Mouse (Mus musculus): Measurements from ENCODE around the gene Rab11fip3. TPM values are rescaled to one million over a fixed set of nuclear protein-coding genes. Genes with fewer than 3 reads are reported as not detected.

The Rab11fip3 gene
- polyA plus RNA-seq, 1 experiment: 454 TPM

GRCm38 (mm10) chr17:25949981-25950380 is 119.4 kb downstream of the Rab11fip3 start:
- no peak overlapping the region for H3K4me3 ChIP-seq (ENCODE audit: insufficient read depth, low read depth, low read length)
- 76% methylated on average over 5 of the region's 5 CpGs for WGBS
- H3K27me3 ChIP-seq (replicated peaks; ENCODE audit: control insufficient read depth, insufficient read depth, low read length): no peaks in the 10 kb centered on the region
- H3K4me1 ChIP-seq (ENCODE audit: control insufficient read depth, insufficient read depth, low read length): peaks cover 3% of the 10 kb centered on the region; the same call in 1 of the 2 replicates
- no peak for TF ChIP-seq CTCF (conservative IDR thresholded peaks at IDR 0.05; ENCODE audit: insufficient read depth, insufficient read length, low read depth, low read length)
- no peak for TF ChIP-seq POLR2A (IDR thresholded peaks at IDR 0.05; ENCODE audit: low read depth, low read length)
- DNase-seq: no peak
- no peaks in the 10 kb centered on the region for H3K36me3 ChIP-seq (ENCODE audit: control insufficient read depth, insufficient read depth, low read length)
- 0 out of 2 replicates have a peak overlapping the region, but pooled peaks have one; percentile 0 for H3K27ac ChIP-seq (ENCODE audit: insufficient read depth, low read depth, low read length)

GRCm38 (mm10) chr17:25948051-25948450 is 121.3 kb downstream of the Rab11fip3 start:
- DNase-seq: no peak
- no peaks in the 10 kb centered on the region for H3K27me3 ChIP-seq (replicated peaks; ENCODE audit: control insufficient read depth, insufficient read depth, low read length)
- H3K27ac ChIP-seq (ENCODE audit: insufficient read depth, low read depth, low read length): no peak overlapping the region
- H3K4me3 ChIP-seq (ENCODE audit: insufficient read depth, low read depth, low read length): no peak overlapping the region
- whole genome bisulfite sequencing: 67% methylated on average over 8 of the region's 8 CpGs
- no peaks in the 10 kb centered on the region for H3K4me1 ChIP-seq (ENCODE audit: control insufficient read depth, insufficient read depth, low read length)
- TF ChIP-seq POLR2A (IDR thresholded peaks at IDR 0.05; ENCODE audit: low read depth, low read length) (no peak), CTCF (conservative IDR thresholded peaks at IDR 0.05; ENCODE audit: insufficient read depth, insufficient read length, low read depth, low read length) (no peak)
- no peaks in the 10 kb centered on the region for H3K36me3 ChIP-seq (ENCODE audit: control insufficient read depth, insufficient read depth, low read length)

- Histone ChIP-seq H3K4me1 (ENCODE audit: control insufficient read depth, insufficient read depth, low read length) (no peaks in the 10 kb centered on the region), H3K27ac (ENCODE audit: insufficient read depth, low read depth, low read length) (no peak overlapping the region), H3K36me3 (ENCODE audit: control insufficient read depth, insufficient read depth, low read length) (no peaks in the 10 kb centered on the region), H3K4me3 (ENCODE audit: insufficient read depth, low read depth, low read length) (no peak overlapping the region), H3K27me3 (replicated peaks; ENCODE audit: control insufficient read depth, insufficient read depth, low read length) (no peaks in the 10 kb centered on the region)
- TF ChIP-seq CTCF (conservative IDR thresholded peaks at IDR 0.05; ENCODE audit: insufficient read depth, insufficient read length, low read depth, low read length) (no peak), POLR2A (IDR thresholded peaks at IDR 0.05; ENCODE audit: low read depth, low read length) (no peak)
- 93% methylated on average over 4 of the region's 4 CpGs for WGBS
- DNase-seq: no peak
These were observed 121.8 kb downstream of the Rab11fip3 start for GRCm38 (mm10) chr17:25947576-25947975.

- no peak for DNase-seq
- Histone ChIP-seq H3K36me3 (ENCODE audit: control insufficient read depth, insufficient read depth, low read length) (no peaks in the 10 kb centered on the region), H3K4me3 (ENCODE audit: insufficient read depth, low read depth, low read length) (no peak overlapping the region), H3K4me1 (ENCODE audit: control insufficient read depth, insufficient read depth, low read length) (peaks cover 4% of the 10 kb centered on the region; the same call in 1 of the 2 replicates), H3K27ac (ENCODE audit: insufficient read depth, low read depth, low read length) (0 out of 2 replicates have a peak overlapping the region, but pooled peaks have one; percentile 27), H3K27me3 (replicated peaks; ENCODE audit: control insufficient read depth, insufficient read depth, low read length) (no peaks in the 10 kb centered on the region)
- TF ChIP-seq POLR2A (IDR thresholded peaks at IDR 0.05; ENCODE audit: low read depth, low read length): no peak
- TF ChIP-seq CTCF (conservative IDR thresholded peaks at IDR 0.05; ENCODE audit: insufficient read depth, insufficient read length, low read depth, low read length): no peak
- 83% methylated on average over 8 of the region's 8 CpGs for WGBS
These were observed 122.5 kb downstream of the Rab11fip3 start for GRCm38 (mm10) chr17:25946891-25947290.

GRCm38 (mm10) chr17:25946349-25946748 is 123.0 kb downstream of the Rab11fip3 start:
- H3K4me3 ChIP-seq (ENCODE audit: insufficient read depth, low read depth, low read length): no peak overlapping the region
- peaks cover 4% of the 10 kb centered on the region; the same call in 1 of the 2 replicates for H3K4me1 ChIP-seq (ENCODE audit: control insufficient read depth, insufficient read depth, low read length)
- H3K36me3 ChIP-seq (ENCODE audit: control insufficient read depth, insufficient read depth, low read length): no peaks in the 10 kb centered on the region
- no peaks in the 10 kb centered on the region for H3K27me3 ChIP-seq (replicated peaks; ENCODE audit: control insufficient read depth, insufficient read depth, low read length)
- TF ChIP-seq CTCF (conservative IDR thresholded peaks at IDR 0.05; ENCODE audit: insufficient read depth, insufficient read length, low read depth, low read length) (no peak), POLR2A (IDR thresholded peaks at IDR 0.05; ENCODE audit: low read depth, low read length) (no peak)
- WGBS: 75% methylated on average over 7 of the region's 7 CpGs
- peak overlapping the region; percentile 43 for H3K27ac ChIP-seq (ENCODE audit: insufficient read depth, low read depth, low read length)
- no peak for DNase-seq

- H3K36me3 ChIP-seq (ENCODE audit: control insufficient read depth, insufficient read depth, low read length): no peaks in the 10 kb centered on the region
- peak; percentile 75 for DNase-seq
- no peak overlapping the region for H3K4me3 ChIP-seq (ENCODE audit: insufficient read depth, low read depth, low read length)
- 44% methylated on average over 9 of the region's 9 CpGs for WGBS
- no peaks in the 10 kb centered on the region for H3K27me3 ChIP-seq (replicated peaks; ENCODE audit: control insufficient read depth, insufficient read depth, low read length)
- H3K4me1 ChIP-seq (ENCODE audit: control insufficient read depth, insufficient read depth, low read length): peaks cover 10% of the 10 kb centered on the region; the same call in 1 of the 2 replicates
- no peak for TF ChIP-seq CTCF (conservative IDR thresholded peaks at IDR 0.05; ENCODE audit: insufficient read depth, insufficient read length, low read depth, low read length)
- no peak for TF ChIP-seq POLR2A (IDR thresholded peaks at IDR 0.05; ENCODE audit: low read depth, low read length)
- H3K27ac ChIP-seq (ENCODE audit: insufficient read depth, low read depth, low read length): peak overlapping the region; percentile 83
These were observed 123.7 kb downstream of the Rab11fip3 start for GRCm38 (mm10) chr17:25945517-25946155.

- DNase-seq: no peak
- H3K36me3 ChIP-seq (ENCODE audit: control insufficient read depth, insufficient read depth, low read length): no peaks in the 10 kb centered on the region
- H3K4me1 ChIP-seq (ENCODE audit: control insufficient read depth, insufficient read depth, low read length): peaks cover 12% of the 10 kb centered on the region; the same call in 1 of the 2 replicates
- H3K27me3 ChIP-seq (replicated peaks; ENCODE audit: control insufficient read depth, insufficient read depth, low read length): no peaks in the 10 kb centered on the region
- peak within 1 kb of the TSS; percentile 83 for H3K27ac ChIP-seq (ENCODE audit: insufficient read depth, low read depth, low read length)
- 57% methylated on average over 6 of the region's 6 CpGs for WGBS
- TF ChIP-seq CTCF (conservative IDR thresholded peaks at IDR 0.05; ENCODE audit: insufficient read depth, insufficient read length, low read depth, low read length) (no peak), POLR2A (IDR thresholded peaks at IDR 0.05; ENCODE audit: low read depth, low read length) (no peak)
- no peak within 1 kb of the TSS for H3K4me3 ChIP-seq (ENCODE audit: insufficient read depth, low read depth, low read length)
These were observed 124.8 kb downstream of the Rab11fip3 start, which contains the start of the genes Pigq and Nhlrc4 for GRCm38 (mm10) chr17:25944366-25945163. Pigq (minus strand) TSS chr17:25944936. Nhlrc4 (minus strand) TSS chr17:25944961.
